Comparison of ENCODE assay signal across 8 mouse cellular contexts in the genomic region with DNA sequence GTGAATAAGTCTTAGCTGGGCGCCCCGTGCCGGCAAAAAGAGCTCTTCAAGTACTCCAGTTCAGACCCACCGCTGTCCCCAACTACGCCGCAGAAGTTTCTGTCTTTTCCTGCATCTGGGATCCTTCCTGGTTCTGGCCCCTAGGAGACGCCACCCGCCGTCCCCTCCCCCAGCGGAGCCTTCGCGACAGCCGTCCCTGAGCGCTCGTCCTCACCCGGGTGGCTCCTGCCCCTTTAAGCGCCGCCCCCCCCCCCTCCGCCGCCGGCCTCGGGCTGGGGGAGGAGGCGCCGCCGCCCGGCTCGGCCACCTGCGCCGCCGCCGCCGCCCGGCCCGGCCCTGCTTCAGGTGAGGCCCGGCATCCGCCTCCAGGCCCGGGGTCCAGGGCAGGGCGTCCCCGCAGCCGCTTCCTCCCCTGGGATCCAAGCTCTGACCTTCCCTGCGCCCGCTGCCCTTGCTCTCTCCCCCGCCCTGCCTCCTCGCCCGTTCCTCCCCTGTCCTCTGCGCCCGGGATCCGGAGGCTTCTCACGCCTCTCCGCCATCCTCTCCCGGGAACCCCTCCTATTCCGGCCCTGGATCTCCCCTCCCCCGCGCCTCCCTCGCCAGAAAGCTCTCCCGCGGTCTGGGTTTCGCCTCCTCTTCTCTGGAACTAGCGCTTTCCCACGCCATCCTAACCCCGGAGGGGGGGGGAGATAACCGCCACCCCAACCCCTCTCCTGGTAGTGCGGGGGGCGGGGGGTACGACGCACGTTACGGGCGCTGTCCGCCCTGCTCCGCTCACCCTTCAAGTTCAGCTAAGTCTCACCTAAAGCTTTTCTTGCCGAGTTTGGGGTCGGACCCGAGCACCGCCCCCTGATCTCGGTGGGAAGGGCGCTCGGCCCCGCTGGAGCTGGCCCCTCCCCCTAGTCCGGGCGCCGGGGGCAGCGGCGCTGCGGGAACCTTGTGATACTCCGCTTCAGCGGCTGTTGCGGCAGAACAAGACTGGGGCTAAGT. TPM values are rescaled to one million over a fixed set of nuclear protein-coding genes. Genes with fewer than 3 reads are reported as not detected.
DNase-seq lines count a peak whose midpoint lies in the region; ATAC-seq and TF ChIP-seq lines count a peak whose summit lies in the region.

No protein-coding gene starts in this region.

- peak; percentile 25 for TF ChIP-seq CTCF in ES-Bruce4 (IDR thresholded peaks at IDR 0.05; ENCODE audit: low read depth, low read length)
- peak; percentile 60 for TF ChIP-seq CTCF in lung, embryonic 14.5 days (IDR thresholded peaks at IDR 0.05; ENCODE audit: low read depth)
- no peak for TF ChIP-seq CTCF in olfactory bulb, adult 2 months (IDR thresholded peaks at IDR 0.05; ENCODE audit: insufficient read depth, low read depth, low read length)
- no peak for TF ChIP-seq CTCF in thymus, adult 2 months (IDR thresholded peaks at IDR 0.05; ENCODE audit: borderline replicate concordance, control insufficient read depth, extremely low read depth, insufficient read depth, low read length, poor library complexity)

- peak overlapping the region; percentile 92 for H3K27ac ChIP-seq in ES-Bruce4 (ENCODE audit: insufficient read depth, low read length)
- H3K27ac ChIP-seq in forebrain, embryonic 10.5 days: peak overlapping the region; percentile 95
- H3K27ac ChIP-seq in heart, embryonic 15.5 days: peak overlapping the region; percentile 99
- peak overlapping the region; percentile 91 for H3K27ac ChIP-seq in lung, embryonic 14.5 days (ENCODE audit: low read depth)
- peak overlapping the region; percentile 96 for H3K27ac ChIP-seq in olfactory bulb, adult 2 months (ENCODE audit: insufficient read depth, low read depth, low read length)
- peak overlapping the region; percentile 94 for H3K27ac ChIP-seq in thymus, adult 2 months (ENCODE audit: control insufficient read depth, insufficient read depth, low read length)

- ATAC-seq in heart, embryonic 15.5 days (replicated peaks; ENCODE audit: insufficient number of reproducible peaks, insufficient read depth, low FRiP score, low read depth): peak; percentile 69
- ATAC-seq in lung, embryonic 14.5 days (ENCODE audit: insufficient read depth): peak; percentile 65

- 0 out of 2 replicates have a peak, but pooled peaks have one; percentile 37 for TF ChIP-seq EP300 in ES-Bruce4 (IDR thresholded peaks at IDR 0.05; ENCODE audit: insufficient read depth, low read depth, low read length)

- peak overlapping the region; percentile 99 for H3K9ac ChIP-seq in ES-Bruce4 (ENCODE audit: low read depth, poor library complexity, severe bottlenecking)
- peak overlapping the region; percentile 93 for H3K9ac ChIP-seq in heart, embryonic 15.5 days
- peak overlapping the region; percentile 64 for H3K9ac ChIP-seq in lung, embryonic 14.5 days

- peak overlapping the region; percentile 86 for H3K4me2 ChIP-seq in heart, embryonic 15.5 days
- H3K4me2 ChIP-seq in lung, embryonic 14.5 days: peak overlapping the region; percentile 96

- H3K4me3 ChIP-seq in ES-Bruce4 (ENCODE audit: low read depth, low read length): peak overlapping the region; percentile 92
- peak overlapping the region; percentile 90 for H3K4me3 ChIP-seq in forebrain, embryonic 10.5 days
- H3K4me3 ChIP-seq in heart, embryonic 15.5 days: peak overlapping the region; percentile 90
- H3K4me3 ChIP-seq in lung, embryonic 14.5 days (ENCODE audit: low read depth, low read length): peak overlapping the region; percentile 87
- peak overlapping the region; percentile 98 for H3K4me3 ChIP-seq in olfactory bulb, adult 2 months (ENCODE audit: insufficient read depth, low read depth, low read length)
- H3K4me3 ChIP-seq in thymus, adult 2 months (ENCODE audit: control insufficient read depth, insufficient read depth, low read length): peak overlapping the region; percentile 75

- no peaks in the 10 kb centered on the region for H3K27me3 ChIP-seq in ES-Bruce4 (ENCODE audit: control insufficient read depth, insufficient read depth, low read length, poor library complexity, severe bottlenecking)
- H3K27me3 ChIP-seq in forebrain, embryonic 10.5 days (ENCODE audit: poor library complexity, severe bottlenecking): no peaks in the 10 kb centered on the region; the same call in 1 of the 2 replicates
- H3K27me3 ChIP-seq in heart, embryonic 15.5 days: no peaks in the 10 kb centered on the region
- no peaks in the 10 kb centered on the region for H3K27me3 ChIP-seq in lung, embryonic 14.5 days (ENCODE audit: insufficient read depth, low read length)
- no peaks in the 10 kb centered on the region for H3K27me3 ChIP-seq in thymus, adult 2 months (ENCODE audit: control insufficient read depth, insufficient read depth, low read length)

- no peaks in the 10 kb centered on the region for H3K9me3 ChIP-seq in ES-Bruce4 (replicated peaks; ENCODE audit: control insufficient read depth, insufficient read depth, low read length, poor library complexity, severe bottlenecking)
- H3K9me3 ChIP-seq in forebrain, embryonic 10.5 days: no peaks in the 10 kb centered on the region
- no peaks in the 10 kb centered on the region for H3K9me3 ChIP-seq in heart, embryonic 15.5 days (replicated peaks)
- no peaks in the 10 kb centered on the region for H3K9me3 ChIP-seq in lung, embryonic 14.5 days (ENCODE audit: low read depth, low read length)

- no peaks in the 10 kb centered on the region for H3K4me1 ChIP-seq in ES-Bruce4 (ENCODE audit: control insufficient read depth, insufficient read depth, low read length)
- H3K4me1 ChIP-seq in forebrain, embryonic 10.5 days: peaks cover 65% of the 10 kb centered on the region
- peaks cover 61% of the 10 kb centered on the region for H3K4me1 ChIP-seq in heart, embryonic 15.5 days (replicated peaks)
- peaks cover 27% of the 10 kb centered on the region for H3K4me1 ChIP-seq in lung, embryonic 14.5 days (ENCODE audit: insufficient read depth)
- H3K4me1 ChIP-seq in olfactory bulb, adult 2 months (ENCODE audit: control insufficient read depth, insufficient read depth, low read length): peaks cover 24% of the 10 kb centered on the region
- H3K4me1 ChIP-seq in thymus, adult 2 months (replicated peaks; ENCODE audit: control insufficient read depth, insufficient read depth, low read length): peaks cover 22% of the 10 kb centered on the region

- under 1% methylated on average over 82 of the region's 88 CpGs for WGBS in forebrain, embryonic 10.5 days
- WGBS in heart, embryonic 15.5 days: under 1% methylated on average over 84 of the region's 88 CpGs
- WGBS in lung, embryonic 14.5 days: under 1% methylated on average over 80 of the region's 88 CpGs
- under 1% methylated on average over 78 of the region's 88 CpGs for WGBS in olfactory bulb, adult 2 months
- WGBS in thymus, adult 2 months: under 1% methylated on average over 81 of the region's 88 CpGs

- DNase-seq in c-Kit-positive CD71-positive TER-119-negative erythroid progenitor cells, embryonic 14.5 days (ENCODE audit: low read depth): peak; percentile 59
- peak; percentile 80 for DNase-seq in forebrain, embryonic 10.5 days (ENCODE audit: extremely low spot score, low spot score)
- peak; percentile 86 to 94 for DNase-seq in kidney, postnatal 36 days
- peak; percentile 90 for DNase-seq in lung, embryonic 14.5 days
- DNase-seq in thymus, adult 2 months: peak; percentile 84

- peak; percentile 42 for TF ChIP-seq POLR2A in ES-Bruce4 (IDR thresholded peaks at IDR 0.05; ENCODE audit: insufficient read depth, low read length)
- 0 out of 2 replicates have a peak, but pooled peaks have one; percentile 22 for TF ChIP-seq POLR2A in olfactory bulb, adult 2 months (IDR thresholded peaks at IDR 0.05; ENCODE audit: insufficient read depth, low read depth, low read length)
- TF ChIP-seq POLR2A in thymus, adult 2 months (IDR thresholded peaks at IDR 0.05; ENCODE audit: control insufficient read depth, extremely low read depth, insufficient read depth, low read length, poor library complexity): peak; percentile 3; the same call in 1 of the 2 replicates

- H3K36me3 ChIP-seq in ES-Bruce4 (ENCODE audit: control insufficient read depth, insufficient read depth, low read length, poor library complexity, severe bottlenecking): peaks cover 27% of the 10 kb centered on the region
- peaks cover 32% of the 10 kb centered on the region for H3K36me3 ChIP-seq in forebrain, embryonic 10.5 days (replicated peaks)
- H3K36me3 ChIP-seq in heart, embryonic 15.5 days: peaks cover 28% of the 10 kb centered on the region
- H3K36me3 ChIP-seq in lung, embryonic 14.5 days (ENCODE audit: insufficient read depth): peaks cover 31% of the 10 kb centered on the region
- H3K36me3 ChIP-seq in thymus, adult 2 months (ENCODE audit: control insufficient read depth, insufficient read depth, low read length): peaks cover 25% of the 10 kb centered on the region

RNA-seq across cellular contexts. Expression of gene Baz2a, which starts 1.4 kb away (rescaled TPM):
- polyA plus RNA-seq in ES-Bruce4 (2011; ENCODE audit: insufficient read depth, insufficient read length, low read depth, missing spikeins): 166 and 170 TPM in 2 replicates
- 13.5 and 15.2 TPM in 2 replicates for polyA plus RNA-seq in forebrain, embryonic 10.5 days (2016; fragmentation: Nextera tagmentation; extraction: Ambion mirVana)
- 7.5 and 10.1 TPM in 2 replicates for polyA plus RNA-seq in heart, embryonic 15.5 days (2015; fragmentation: Nextera tagmentation; extraction: Ambion mirVana)
- polyA plus RNA-seq in lung, embryonic 14.5 days (2014; fragmentation: Nextera tagmentation; extraction: Ambion mirVana): 23.9 and 26.2 TPM in 2 replicates
- polyA plus RNA-seq in olfactory bulb, adult 2 months (2012; ENCODE audit: insufficient read depth, insufficient read length, low replicate concordance, missing spikeins): 53.8 and 199 TPM in 2 replicates
- 126 and 131 TPM in 2 replicates for polyA plus RNA-seq in thymus, adult 2 months (2012; rRNA removed)

RNA-seq across cellular contexts. Expression of gene Atp5b, which starts 9.7 kb away (rescaled TPM):
- 1,323 and 1,329 TPM in 2 replicates for polyA plus RNA-seq in ES-Bruce4 (2011; ENCODE audit: insufficient read depth, insufficient read length, low read depth, missing spikeins)
- 2,314 and 2,329 TPM in 2 replicates for polyA plus RNA-seq in forebrain, embryonic 10.5 days (2016; fragmentation: Nextera tagmentation; extraction: Ambion mirVana)
- polyA plus RNA-seq in heart, embryonic 15.5 days (2015; fragmentation: Nextera tagmentation; extraction: Ambion mirVana): 5,437 and 6,121 TPM in 2 replicates
- 2,183 and 2,273 TPM in 2 replicates for polyA plus RNA-seq in lung, embryonic 14.5 days (2014; fragmentation: Nextera tagmentation; extraction: Ambion mirVana)
- 323 and 1,263 TPM in 2 replicates for polyA plus RNA-seq in olfactory bulb, adult 2 months (2012; ENCODE audit: insufficient read depth, insufficient read length, low replicate concordance, missing spikeins)
- polyA plus RNA-seq in thymus, adult 2 months (2012; rRNA removed): 3,947 and 4,074 TPM in 2 replicates

RNA-seq across cellular contexts. Expression of gene Ptges3, which starts 34.0 kb away (rescaled TPM):
- 759 and 788 TPM in 2 replicates for polyA plus RNA-seq in ES-Bruce4 (2011; ENCODE audit: insufficient read depth, insufficient read length, low read depth, missing spikeins)
- polyA plus RNA-seq in forebrain, embryonic 10.5 days (2016; fragmentation: Nextera tagmentation; extraction: Ambion mirVana): 733 and 767 TPM in 2 replicates
- 268 and 292 TPM in 2 replicates for polyA plus RNA-seq in heart, embryonic 15.5 days (2015; fragmentation: Nextera tagmentation; extraction: Ambion mirVana)
- 548 and 570 TPM in 2 replicates for polyA plus RNA-seq in lung, embryonic 14.5 days (2014; fragmentation: Nextera tagmentation; extraction: Ambion mirVana)
- polyA plus RNA-seq in olfactory bulb, adult 2 months (2012; ENCODE audit: insufficient read depth, insufficient read length, low replicate concordance, missing spikeins): not detected in 2 replicates
- 55.7 and 99.1 TPM in 2 replicates for polyA plus RNA-seq in thymus, adult 2 months (2012; rRNA removed)

RNA-seq across cellular contexts. Expression of gene Naca, which starts 57.4 kb away (rescaled TPM):
- 1,269 and 1,335 TPM in 2 replicates for polyA plus RNA-seq in ES-Bruce4 (2011; ENCODE audit: insufficient read depth, insufficient read length, low read depth, missing spikeins)
- polyA plus RNA-seq in forebrain, embryonic 10.5 days (2016; fragmentation: Nextera tagmentation; extraction: Ambion mirVana): 930 and 977 TPM in 2 replicates
- polyA plus RNA-seq in heart, embryonic 15.5 days (2015; fragmentation: Nextera tagmentation; extraction: Ambion mirVana): 429 and 467 TPM in 2 replicates
- 921 and 936 TPM in 2 replicates for polyA plus RNA-seq in lung, embryonic 14.5 days (2014; fragmentation: Nextera tagmentation; extraction: Ambion mirVana)
- not detected in 2 replicates for polyA plus RNA-seq in olfactory bulb, adult 2 months (2012; ENCODE audit: insufficient read depth, insufficient read length, low replicate concordance, missing spikeins)
- 204 and 209 TPM in 2 replicates for polyA plus RNA-seq in thymus, adult 2 months (2012; rRNA removed)

Comparison
In these comparisons a context has a peak if more than half of its experiments do, and no peak if none do; other contexts are left out.
1. Peak in every context shown above with its lines: DNase-seq, ATAC-seq, H3K4me3 ChIP-seq and H3K27ac ChIP-seq.
2. CTCF ChIP-seq: peak in ES-Bruce4 (single experiment) and lung, embryonic 14.5 days (single experiment); none in olfactory bulb, adult 2 months (single experiment) and thymus, adult 2 months (single experiment).